Mouse (Mus musculus): Measurements from ENCODE around the gene Clca4a. TPM values are rescaled to one million over a fixed set of nuclear protein-coding genes. Genes with fewer than 3 reads are reported as not detected.
"Not testable (repeated sequence)": the region's sequence is repeated elsewhere in the genome, so short reads cannot be mapped to it uniquely, and the experiment has no call there.

Clca4a gene
- polyA plus RNA-seq, 1 experiment from 2014 or later = 0.07 TPM

DNA sequence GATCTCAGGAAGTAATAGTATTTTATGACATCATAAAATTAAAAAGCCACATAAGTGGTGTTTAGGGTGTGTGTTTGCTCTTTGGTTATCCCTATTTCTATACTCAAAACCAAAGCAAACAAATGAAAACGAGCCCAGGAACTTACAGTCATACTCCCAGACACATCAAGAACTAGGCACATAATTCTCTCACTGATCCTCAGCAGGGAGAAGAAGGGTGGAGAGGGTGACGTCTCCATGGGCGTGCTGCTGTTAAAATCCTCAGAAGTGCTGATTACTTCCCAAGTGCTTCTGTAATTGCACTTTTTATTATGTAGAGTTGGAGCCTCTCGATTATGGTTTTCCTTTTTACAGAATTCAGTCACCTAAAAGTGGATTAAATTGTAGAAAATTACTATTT lies 8.8 kb downstream of the Clca4a start:
- ATAC-seq (ENCODE audit: insufficient number of reproducible peaks, insufficient read depth, low FRiP score, low TSS enrichment, low read depth) = no peak
- H3K9me3 ChIP-seq = no peaks in the 10 kb centered on the region
- no peaks in the 10 kb centered on the region for H3K27me3 ChIP-seq
- no peak overlapping the region for H3K27ac ChIP-seq
- H3K4me3 ChIP-seq = no peak overlapping the region
- 72% methylated on average over 4 of the region's 4 CpGs for WGBS
- H3K36me3 ChIP-seq = no peaks in the 10 kb centered on the region
- H3K9ac ChIP-seq = no peak overlapping the region
- no peaks in the 10 kb centered on the region for H3K4me1 ChIP-seq
- H3K4me2 ChIP-seq = no peak overlapping the region

GRCm38 (mm10) chr3:144950829-144951228 lies 24.0 kb downstream of the Clca4a start:
- no peak for ATAC-seq (ENCODE audit: insufficient number of reproducible peaks, insufficient read depth, low FRiP score, low TSS enrichment, low read depth)
- H3K9me3 ChIP-seq = no peaks in the 10 kb centered on the region
- 62% methylated on average over 4 of the region's 4 CpGs for WGBS
- H3K27me3 ChIP-seq = no peaks in the 10 kb centered on the region
- no peak overlapping the region for H3K4me2 ChIP-seq
- H3K4me3 ChIP-seq = no peak overlapping the region
- no peaks in the 10 kb centered on the region for H3K36me3 ChIP-seq
- H3K9ac ChIP-seq = no peak overlapping the region
- no peaks in the 10 kb centered on the region for H3K4me1 ChIP-seq
- H3K27ac ChIP-seq = no peak overlapping the region

GRCm38 (mm10) chr3:144947376-144947775 lies 27.5 kb downstream of the Clca4a start:
- WGBS = 30% methylated on average over 5 of the region's 5 CpGs
- not testable (repeated sequence) for H3K27ac ChIP-seq; H3K9ac ChIP-seq; H3K36me3 ChIP-seq; H3K27me3 ChIP-seq; H3K4me3 ChIP-seq; H3K9me3 ChIP-seq; ATAC-seq (ENCODE audit: insufficient number of reproducible peaks, insufficient read depth, low FRiP score, low TSS enrichment, low read depth); H3K4me1 ChIP-seq
- H3K4me2 ChIP-seq = peak overlapping the region; percentile 16; the same call in 1 of the 2 replicates

- not testable (repeated sequence) for H3K9ac ChIP-seq
These were observed 41.2 kb downstream of the Clca4a start for GRCm38 (mm10) chr3:144933625-144934024.

GRCm38 (mm10) chr3:144933011-144933491 lies 41.8 kb downstream of the Clca4a start:
- no peak overlapping the region for H3K9ac ChIP-seq
- no peak overlapping the region for H3K4me2 ChIP-seq
- H3K9me3 ChIP-seq = no peaks in the 10 kb centered on the region
- H3K4me1 ChIP-seq = no peaks in the 10 kb centered on the region
- no peak overlapping the region for H3K4me3 ChIP-seq
- 93% methylated on average over 1 of the region's 1 CpGs for WGBS
- no peak for ATAC-seq (ENCODE audit: insufficient number of reproducible peaks, insufficient read depth, low FRiP score, low TSS enrichment, low read depth)
- H3K27ac ChIP-seq = no peak overlapping the region
- no peaks in the 10 kb centered on the region for H3K27me3 ChIP-seq
- no peaks in the 10 kb centered on the region for H3K36me3 ChIP-seq

More at GRCm38 (mm10) chr3:144933625-144934024, 41.2 kb downstream of the Clca4a start:
- not testable (repeated sequence) for H3K4me3 ChIP-seq; H3K36me3 ChIP-seq; H3K4me2 ChIP-seq; H3K9me3 ChIP-seq; ATAC-seq (ENCODE audit: insufficient number of reproducible peaks, insufficient read depth, low FRiP score, low TSS enrichment, low read depth); H3K27ac ChIP-seq; H3K4me1 ChIP-seq; H3K27me3 ChIP-seq

- Histone ChIP-seq H3K9me3 (no peaks in the 10 kb centered on the region), H3K9ac (no peak within 1 kb of the TSS), H3K27ac (no peak within 1 kb of the TSS), H3K36me3 (no peaks in the 10 kb centered on the region), H3K4me3 (no peak within 1 kb of the TSS), H3K4me2 (no peak within 1 kb of the TSS), H3K4me1 (no peaks in the 10 kb centered on the region), H3K27me3 (no peaks in the 10 kb centered on the region)
- ATAC-seq (ENCODE audit: insufficient number of reproducible peaks, insufficient read depth, low FRiP score, low TSS enrichment, low read depth) = no peak
These were observed 42.5 kb downstream of the Clca4a start, which contains the start of gene Clca4b for GRCm38 (mm10) chr3:144932335-144932734. Clca4b (minus strand) TSS chr3:144932529.

- Histone ChIP-seq H3K27ac (no peak overlapping the region), H3K4me2 (no peak overlapping the region), H3K36me3 (no peaks in the 10 kb centered on the region), H3K4me1 (no peaks in the 10 kb centered on the region), H3K27me3 (no peaks in the 10 kb centered on the region), H3K9ac (no peak overlapping the region), H3K4me3 (no peak overlapping the region), H3K9me3 (no peaks in the 10 kb centered on the region)
- no peak for ATAC-seq (ENCODE audit: insufficient number of reproducible peaks, insufficient read depth, low FRiP score, low TSS enrichment, low read depth)
- 84% methylated on average over 2 of the region's 2 CpGs for WGBS
These were observed 60.8 kb downstream of the Clca4a start for GRCm38 (mm10) chr3:144914014-144914413.

Other genes starting within 250 kb of the Clca4a start
- gene Clca3a1, start 214.1 kb downstream of the Clca4a start, polyA plus RNA-seq (2015; fragmentation: Nextera tagmentation; extraction: Ambion mirVana) = 0.56 and 0.95 TPM in 2 replicates
- 0.72 and 0.73 TPM in 2 replicates for gene Clca3a2, start 155.6 kb downstream of the Clca4a start, polyA plus RNA-seq (2015; fragmentation: Nextera tagmentation; extraction: Ambion mirVana)
- gene Clca3b, start 125.7 kb downstream of the Clca4a start, polyA plus RNA-seq (2015; fragmentation: Nextera tagmentation; extraction: Ambion mirVana) = not detected in 2 replicates
- 1.3 TPM in 1 of 2 replicates, not detected in the other for gene Clca4b, start 42.5 kb downstream of the Clca4a start, polyA plus RNA-seq (2015; fragmentation: Nextera tagmentation; extraction: Ambion mirVana)
- gene Clca1, start 57.7 kb upstream of the Clca4a start, polyA plus RNA-seq (2015; fragmentation: Nextera tagmentation; extraction: Ambion mirVana) = 0.73 TPM in 1 of 2 replicates, not detected in the other
- gene Clca2, start 124.4 kb upstream of the Clca4a start, polyA plus RNA-seq (2015; fragmentation: Nextera tagmentation; extraction: Ambion mirVana) = 0.33 and 0.39 TPM in 2 replicates
- 18.0 and 22.9 TPM in 2 replicates for gene Odf2l, start 143.5 kb upstream of the Clca4a start, polyA plus RNA-seq (2015; fragmentation: Nextera tagmentation; extraction: Ambion mirVana)